Mouse (Mus musculus): ENCODE measurements around the gene Vmn1r121.
"Not testable (repeated sequence)": the region's sequence is repeated elsewhere in the genome, so short reads cannot be mapped to it uniquely, and the experiment has no call there.

Gene Vmn1r121

GRCm38 (mm10) chr7:21098413-21098812 lies at the start of gene Vmn1r121:
Gene Vmn1r121 (minus strand): TSS chr7:21098513.
- DNase-seq (ENCODE audit: low read depth): not testable (repeated sequence)

DNA sequence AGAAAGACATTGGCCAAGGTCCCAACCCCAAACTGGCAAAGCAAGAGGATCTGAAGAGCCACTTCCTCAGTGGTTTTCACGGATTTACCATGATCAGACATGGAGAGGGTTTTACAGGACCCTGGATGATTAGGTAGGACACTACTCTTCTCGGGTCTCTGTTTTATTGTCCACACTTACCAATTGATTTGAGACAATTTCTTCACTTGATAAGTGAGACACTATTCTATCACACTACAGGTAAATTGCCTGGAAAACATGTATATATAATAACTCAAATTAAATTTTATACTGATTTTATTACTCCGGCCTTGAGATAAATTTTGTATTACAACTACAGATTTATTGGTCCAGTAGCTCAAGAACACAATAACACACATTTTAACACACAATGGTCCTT lies 35.7 kb upstream of the Vmn1r121 start, which contains the start of gene Vmn1r122:
Gene Vmn1r122, minus strand, starts transcription at position 101 of the 400 bp plus-strand sequence.
- DNase-seq (ENCODE audit: low read depth): not testable (repeated sequence)

DNA sequence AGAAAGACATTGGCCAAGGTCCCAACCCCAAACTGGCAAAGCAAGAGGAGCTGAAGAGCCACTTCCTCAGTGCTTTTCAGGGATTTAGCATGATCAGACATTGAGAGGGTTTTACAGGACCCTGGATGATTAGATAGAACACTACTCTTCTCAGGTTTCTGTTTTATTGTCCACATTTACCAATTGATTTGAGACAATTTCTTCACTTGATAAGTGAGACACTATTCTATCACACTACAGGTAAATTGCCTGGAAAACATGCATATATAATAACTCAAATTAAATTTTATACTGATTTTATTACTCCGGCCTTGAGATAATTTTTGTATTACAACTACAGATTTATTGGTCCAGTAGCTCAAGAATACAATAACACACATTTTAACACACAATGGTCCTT lies 44.6 kb downstream of the Vmn1r121 start, which contains the start of gene Vmn1r120:
Gene Vmn1r120, minus strand, starts transcription at position 101 of the 400 bp plus-strand sequence.
- DNase-seq (ENCODE audit: low read depth): not testable (repeated sequence)
